Comparison of ENCODE assay signal across 28 mouse cellular contexts in the genomic region with DNA sequence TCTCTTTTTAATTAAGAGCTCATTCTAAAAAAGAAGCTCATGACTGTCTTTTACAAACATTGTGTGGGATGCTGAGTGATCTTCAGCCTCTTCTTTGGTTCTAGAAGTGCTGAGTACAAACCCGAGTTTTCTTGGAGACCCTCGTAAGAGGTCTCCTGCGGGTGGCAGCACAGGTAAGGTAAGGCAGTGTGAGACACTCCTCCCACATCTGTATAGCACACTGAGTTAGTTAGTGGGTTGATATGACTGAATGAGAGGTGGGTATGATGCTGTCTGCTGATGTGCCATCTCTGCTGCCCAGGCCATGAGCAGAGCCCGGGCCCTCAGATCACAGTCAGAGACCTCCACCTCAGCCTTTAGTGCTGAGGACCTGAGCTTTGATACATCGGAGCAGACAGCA. TPM values are rescaled to one million over a fixed set of nuclear protein-coding genes. Genes with fewer than 3 reads are reported as not detected.
DNase-seq lines count a peak whose midpoint lies in the region; ATAC-seq and TF ChIP-seq lines count a peak whose summit lies in the region.
"Had no signal": no experiment of that assay in that cellular context is flagged by ENCODE, and none has a peak within 500 bp of the region (broad histone marks: within the 10 kb centered on the region; RNA-seq: fewer than 3 reads in every experiment).

No protein-coding gene starts in this region.

- H3K9ac ChIP-seq in hindbrain, postnatal 0 days (replicated peaks; ENCODE audit: low read length) = no peak overlapping the region
- no peak overlapping the region for H3K9ac ChIP-seq in hindbrain, embryonic 11.5 days (ENCODE audit: low read depth, low read length)
- H3K9ac ChIP-seq in midbrain, embryonic 16.5 days (ENCODE audit: low read depth, low read length) = no peak overlapping the region
- no peak overlapping the region for H3K9ac ChIP-seq in midbrain, embryonic 13.5 days (replicated peaks)
- H3K9ac ChIP-seq in midbrain, postnatal 0 days (replicated peaks; ENCODE audit: low read length, poor library complexity, severe bottlenecking) = no peak overlapping the region
- H3K9ac ChIP-seq: liver, embryonic 12.5 days; lung, embryonic 14.5 days had no signal

- no peak overlapping the region for H3K4me3 ChIP-seq in hindbrain, postnatal 0 days (ENCODE audit: low read length)
- no peak overlapping the region for H3K4me3 ChIP-seq in hindbrain, embryonic 11.5 days (ENCODE audit: low read depth, low read length)
- H3K4me3 ChIP-seq in midbrain, embryonic 16.5 days (ENCODE audit: low read depth, low read length) = no peak overlapping the region
- no peak overlapping the region for H3K4me3 ChIP-seq in midbrain, embryonic 13.5 days (replicated peaks)
- no peak overlapping the region for H3K4me3 ChIP-seq in midbrain, postnatal 0 days (ENCODE audit: low read depth, low read length)
- H3K4me3 ChIP-seq: left cerebral cortex, adult 2 months; liver, embryonic 12.5 days had no signal

- no peak overlapping the region for H3K27ac ChIP-seq in hindbrain, postnatal 0 days
- H3K27ac ChIP-seq in hindbrain, embryonic 11.5 days (ENCODE audit: low read depth, low read length) = no peak overlapping the region
- H3K27ac ChIP-seq in midbrain, embryonic 16.5 days (ENCODE audit: low read length) = no peak overlapping the region
- H3K27ac ChIP-seq in midbrain, embryonic 13.5 days = no peak overlapping the region
- H3K27ac ChIP-seq in midbrain, postnatal 0 days (ENCODE audit: low read depth, low read length) = no peak overlapping the region
- H3K27ac ChIP-seq: left cerebral cortex, adult 2 months; liver, embryonic 12.5 days had no signal

- 85% methylated on average over 5 of the region's 5 CpGs for WGBS in hindbrain, postnatal 0 days
- 91% methylated on average over 5 of the region's 5 CpGs for WGBS in hindbrain, embryonic 11.5 days
- 86% methylated on average over 5 of the region's 5 CpGs for WGBS in midbrain, embryonic 16.5 days
- WGBS in midbrain, embryonic 13.5 days = 89% methylated on average over 5 of the region's 5 CpGs
- 92% methylated on average over 5 of the region's 5 CpGs for WGBS in midbrain, postnatal 0 days

- peak; percentile 27 for DNase-seq in CD4-positive, CD25-positive, alpha-beta regulatory T cell, adult 2 months (ENCODE audit: low read depth, low spot score)
- peak; percentile 29 for DNase-seq in hindbrain, postnatal 0 days (ENCODE audit: low spot score)
- no peak for DNase-seq in hindbrain, embryonic 11.5 days (ENCODE audit: low spot score)
- DNase-seq in midbrain, postnatal 0 days (ENCODE audit: low spot score) = peak; percentile 27
- DNase-seq in ovary, postnatal 36 days (ENCODE audit: low spot score) = no peak
- DNase-seq: adrenal gland, postnatal 25 days; cerebellum, adult 18-20 months; cerebellum, postnatal 25 days; embryo, embryonic 11 days; gastrocnemius, postnatal 10 days; heart, adult 11 months; heart, postnatal 36 days; kidney, postnatal 4 days; layer of hippocampus, adult 9-11 months; left cerebral cortex, postnatal 4 days; lung, embryonic 14.5 days; lung, postnatal 36 days; right cerebral cortex, adult 18-20 months had no signal

- no peaks in the 10 kb centered on the region for H3K9me3 ChIP-seq in hindbrain, postnatal 0 days (ENCODE audit: low read length)
- no peaks in the 10 kb centered on the region for H3K9me3 ChIP-seq in hindbrain, embryonic 11.5 days (ENCODE audit: control insufficient read depth, low read length)
- H3K9me3 ChIP-seq in midbrain, embryonic 16.5 days (replicated peaks; ENCODE audit: control insufficient read depth, low read length, poor library complexity, severe bottlenecking) = no peaks in the 10 kb centered on the region
- no peaks in the 10 kb centered on the region for H3K9me3 ChIP-seq in midbrain, embryonic 13.5 days
- H3K9me3 ChIP-seq in midbrain, postnatal 0 days (ENCODE audit: low read length) = no peaks in the 10 kb centered on the region
- H3K9me3 ChIP-seq: G1E; liver, embryonic 12.5 days had no signal

- no peak overlapping the region for H3K4me2 ChIP-seq in hindbrain, postnatal 0 days (ENCODE audit: low read depth, low read length)
- H3K4me2 ChIP-seq in hindbrain, embryonic 11.5 days (replicated peaks; ENCODE audit: low read depth, low read length) = no peak overlapping the region
- no peak overlapping the region for H3K4me2 ChIP-seq in midbrain, embryonic 16.5 days (ENCODE audit: low read length)
- H3K4me2 ChIP-seq in midbrain, embryonic 13.5 days (replicated peaks) = no peak overlapping the region
- H3K4me2 ChIP-seq in midbrain, postnatal 0 days (ENCODE audit: low read depth, low read length, poor library complexity, severe bottlenecking) = no peak overlapping the region
- H3K4me2 ChIP-seq: liver, embryonic 12.5 days; lung, embryonic 14.5 days had no signal

- TF ChIP-seq CTCF in hindbrain, postnatal 0 days (IDR thresholded peaks at IDR 0.05; ENCODE audit: low read depth) = peak; percentile 40; the same call in 1 of the 2 replicates
- TF ChIP-seq CTCF in midbrain, postnatal 0 days (IDR thresholded peaks at IDR 0.05) = peak; percentile 67

- no peaks in the 10 kb centered on the region for H3K27me3 ChIP-seq in hindbrain, postnatal 0 days (ENCODE audit: insufficient read depth, low read length)
- no peaks in the 10 kb centered on the region for H3K27me3 ChIP-seq in hindbrain, embryonic 11.5 days (ENCODE audit: control insufficient read depth, insufficient read depth, low read length)
- H3K27me3 ChIP-seq in midbrain, embryonic 16.5 days (ENCODE audit: control insufficient read depth, insufficient read depth, low read depth, low read length) = no peaks in the 10 kb centered on the region
- no peaks in the 10 kb centered on the region for H3K27me3 ChIP-seq in midbrain, embryonic 13.5 days
- H3K27me3 ChIP-seq in midbrain, postnatal 0 days (ENCODE audit: insufficient read depth, low read length) = no peaks in the 10 kb centered on the region
- H3K27me3 ChIP-seq: liver, embryonic 12.5 days had no signal

- H3K36me3 ChIP-seq in hindbrain, postnatal 0 days (ENCODE audit: insufficient read depth, low read length) = peaks cover 19% of the 10 kb centered on the region; the same call in 1 of the 2 replicates
- H3K36me3 ChIP-seq in hindbrain, embryonic 11.5 days (ENCODE audit: control insufficient read depth, insufficient read depth, low read length) = peaks cover 2% of the 10 kb centered on the region; the same call in 1 of the 2 replicates
- peaks cover 7% of the 10 kb centered on the region; the same call in 1 of the 2 replicates for H3K36me3 ChIP-seq in midbrain, embryonic 16.5 days (ENCODE audit: control insufficient read depth, insufficient read depth, low read length)
- peaks cover 44% of the 10 kb centered on the region for H3K36me3 ChIP-seq in midbrain, embryonic 13.5 days
- peaks cover 3% of the 10 kb centered on the region; the same call in 1 of the 2 replicates for H3K36me3 ChIP-seq in midbrain, postnatal 0 days (ENCODE audit: insufficient read depth, low read length)

- no peak for ATAC-seq in CD4-positive, CD25-positive, alpha-beta regulatory T cell, adult 4 months
- no peak; the same call in 1 of the 2 replicates for ATAC-seq in hindbrain, postnatal 0 days
- ATAC-seq in hindbrain, embryonic 11.5 days (ENCODE audit: low FRiP score) = no peak
- ATAC-seq in midbrain, embryonic 16.5 days = peak; percentile 68; the same call in 1 of the 2 replicates
- ATAC-seq in midbrain, embryonic 13.5 days = no peak
- no peak for ATAC-seq in midbrain, postnatal 0 days (ENCODE audit: low FRiP score)
- ATAC-seq: inflammation-experienced regulatory T-cells, adult 6 months; liver, embryonic 12.5 days had no signal

- no peaks in the 10 kb centered on the region for H3K4me1 ChIP-seq in hindbrain, postnatal 0 days (ENCODE audit: insufficient read depth, low read length)
- no peaks in the 10 kb centered on the region for H3K4me1 ChIP-seq in hindbrain, embryonic 11.5 days (replicated peaks; ENCODE audit: control insufficient read depth, insufficient read depth, low read length)
- no peaks in the 10 kb centered on the region for H3K4me1 ChIP-seq in midbrain, embryonic 16.5 days (ENCODE audit: control insufficient read depth, insufficient read depth, low read length)
- H3K4me1 ChIP-seq in midbrain, embryonic 13.5 days (replicated peaks) = no peaks in the 10 kb centered on the region
- H3K4me1 ChIP-seq in midbrain, postnatal 0 days (ENCODE audit: insufficient read depth, low read length) = no peaks in the 10 kb centered on the region
- H3K4me1 ChIP-seq: liver, embryonic 12.5 days had no signal

RNA-seq across cellular contexts. Expression of a gene that starts 35.2 kb away (rescaled TPM):
- polyA plus RNA-seq in CD4-positive, CD25-positive, alpha-beta regulatory T cell, adult 4 months (2017; shearing (Covaris generic)) = 100 to 1,000 TPM; 158 to 164 TPM
- total RNA-seq in hindbrain, postnatal 0 days (2014; rRNA removed) = 1.4 and 3.7 TPM in 2 replicates
- 1.8 TPM in 2 replicates for polyA plus RNA-seq in hindbrain, postnatal 0 days (2015; fragmentation: Nextera tagmentation; extraction: Ambion mirVana)
- 1.7 and 1.8 TPM in 2 replicates for polyA plus RNA-seq in hindbrain, embryonic 11.5 days (2014; fragmentation: Nextera tagmentation; extraction: Ambion mirVana)
- 4.1 and 4.2 TPM in 2 replicates for polyA plus RNA-seq in midbrain, embryonic 16.5 days (2015; fragmentation: Nextera tagmentation; extraction: Ambion mirVana)
- polyA plus RNA-seq in midbrain, embryonic 13.5 days (2015; fragmentation: Nextera tagmentation; extraction: Ambion mirVana) = 2.6 and 2.8 TPM in 2 replicates
- total RNA-seq in midbrain, postnatal 0 days (2014; rRNA removed) = 4.6 and 5.6 TPM in 2 replicates
- 3.8 and 4.3 TPM in 2 replicates for polyA plus RNA-seq in midbrain, postnatal 0 days (2015; fragmentation: Nextera tagmentation; extraction: Ambion mirVana)
- total RNA-seq: adrenal gland, postnatal 25 days; heart, postnatal 36 days; megakaryocyte-erythroid progenitor cell, adult 5-6 weeks had no signal
- polyA plus RNA-seq: G1E had no signal

RNA-seq across cellular contexts. Expression of a gene that starts 40.2 kb away (rescaled TPM):
- 10 to 100 TPM; 27.4 to 37.3 TPM for polyA plus RNA-seq in CD4-positive, CD25-positive, alpha-beta regulatory T cell, adult 4 months (2017; shearing (Covaris generic))
- 10.8 and 11.8 TPM in 2 replicates for total RNA-seq in hindbrain, postnatal 0 days (2014; rRNA removed)
- polyA plus RNA-seq in hindbrain, postnatal 0 days (2015; fragmentation: Nextera tagmentation; extraction: Ambion mirVana) = 24.5 and 24.8 TPM in 2 replicates
- polyA plus RNA-seq in hindbrain, embryonic 11.5 days (2014; fragmentation: Nextera tagmentation; extraction: Ambion mirVana) = 56.1 and 59.2 TPM in 2 replicates
- 27.9 and 30.9 TPM in 2 replicates for polyA plus RNA-seq in midbrain, embryonic 16.5 days (2015; fragmentation: Nextera tagmentation; extraction: Ambion mirVana)
- 38.6 and 45.0 TPM in 2 replicates for polyA plus RNA-seq in midbrain, embryonic 13.5 days (2015; fragmentation: Nextera tagmentation; extraction: Ambion mirVana)
- total RNA-seq in midbrain, postnatal 0 days (2014; rRNA removed) = 12.1 and 18.5 TPM in 2 replicates
- polyA plus RNA-seq in midbrain, postnatal 0 days (2015; fragmentation: Nextera tagmentation; extraction: Ambion mirVana) = 21.6 and 22.1 TPM in 2 replicates

RNA-seq across cellular contexts. Expression of a gene that starts 40.4 kb away (rescaled TPM):
- polyA plus RNA-seq in CD4-positive, CD25-positive, alpha-beta regulatory T cell, adult 4 months (2017; shearing (Covaris generic)) = 10 to 100 TPM; 24.0 to 25.6 TPM
- total RNA-seq in hindbrain, postnatal 0 days (2014; rRNA removed) = 6.1 and 6.9 TPM in 2 replicates
- 8.9 and 9.6 TPM in 2 replicates for polyA plus RNA-seq in hindbrain, postnatal 0 days (2015; fragmentation: Nextera tagmentation; extraction: Ambion mirVana)
- 34.4 and 35.7 TPM in 2 replicates for polyA plus RNA-seq in hindbrain, embryonic 11.5 days (2014; fragmentation: Nextera tagmentation; extraction: Ambion mirVana)
- 10.5 and 13.1 TPM in 2 replicates for polyA plus RNA-seq in midbrain, embryonic 16.5 days (2015; fragmentation: Nextera tagmentation; extraction: Ambion mirVana)
- 14.2 and 17.6 TPM in 2 replicates for polyA plus RNA-seq in midbrain, embryonic 13.5 days (2015; fragmentation: Nextera tagmentation; extraction: Ambion mirVana)
- 6.7 and 19.3 TPM in 2 replicates for total RNA-seq in midbrain, postnatal 0 days (2014; rRNA removed)
- polyA plus RNA-seq in midbrain, postnatal 0 days (2015; fragmentation: Nextera tagmentation; extraction: Ambion mirVana) = 5.9 and 7.2 TPM in 2 replicates

RNA-seq across cellular contexts. Expression of a gene that starts 54.0 kb away (rescaled TPM):
- not detected for polyA plus RNA-seq in CD4-positive, CD25-positive, alpha-beta regulatory T cell, adult 4 months (2017; shearing (Covaris generic))
- 0.42 and 2.3 TPM in 2 replicates for total RNA-seq in hindbrain, postnatal 0 days (2014; rRNA removed)
- polyA plus RNA-seq in hindbrain, postnatal 0 days (2015; fragmentation: Nextera tagmentation; extraction: Ambion mirVana) = 4.0 and 5.0 TPM in 2 replicates
- polyA plus RNA-seq in hindbrain, embryonic 11.5 days (2014; fragmentation: Nextera tagmentation; extraction: Ambion mirVana) = 5.5 and 5.9 TPM in 2 replicates
- polyA plus RNA-seq in midbrain, embryonic 16.5 days (2015; fragmentation: Nextera tagmentation; extraction: Ambion mirVana) = 3.6 and 4.5 TPM in 2 replicates
- 0.52 and 0.73 TPM in 2 replicates for polyA plus RNA-seq in midbrain, embryonic 13.5 days (2015; fragmentation: Nextera tagmentation; extraction: Ambion mirVana)
- 6.2 TPM in 1 of 2 replicates, not detected in the other for total RNA-seq in midbrain, postnatal 0 days (2014; rRNA removed)
- 3.9 and 4.4 TPM in 2 replicates for polyA plus RNA-seq in midbrain, postnatal 0 days (2015; fragmentation: Nextera tagmentation; extraction: Ambion mirVana)
- total RNA-seq: adrenal gland, postnatal 25 days; G1E; gastrocnemius, postnatal 10 days; heart, postnatal 36 days; left cerebral cortex, adult 2 months; megakaryocyte-erythroid progenitor cell, adult 5-6 weeks had no signal
- polyA plus RNA-seq: G1E; heart, embryonic 14.5 days; inflammation-experienced regulatory T-cells, adult 6 months; kidney, embryonic 14.5 days; liver, embryonic 12.5 days; lung, embryonic 14.5 days had no signal

Comparison
In these comparisons a context has a peak if more than half of its experiments do, and no peak if none do; other contexts are left out.
1. DNase-seq: peak in CD4-positive, CD25-positive, alpha-beta regulatory T cell, adult 2 months (single experiment), hindbrain, postnatal 0 days (single experiment) and midbrain, postnatal 0 days (single experiment); none in hindbrain, embryonic 11.5 days (single experiment) and ovary, postnatal 36 days (single experiment).
2. RNA of a gene that starts 35.2 kb away (polyA plus RNA-seq): 158 to 164 TPM in CD4-positive, CD25-positive, alpha-beta regulatory T cell, adult 4 months; 4.1 to 4.2 TPM in midbrain, embryonic 16.5 days, 3.8 to 4.3 TPM in midbrain, postnatal 0 days, 2.6 to 2.8 TPM in midbrain, embryonic 13.5 days, 1.8 TPM in hindbrain, postnatal 0 days and 1.7 to 1.8 TPM in hindbrain, embryonic 11.5 days; every median in the first group is over 10 times any median in the second.